Mouse (Mus musculus) ES-Bruce4 (cell line): ENCODE measurements around the gene Bcl7a. TPM values are rescaled to one million over a fixed set of nuclear protein-coding genes. Genes with fewer than 3 reads are reported as not detected.

ENCODE experiments used
- H3K27ac ChIP-seq: 2 replicates; pipeline ENCODE4 v1.5.1; 2012; ENCODE audit warnings: low read length, inconsistent platforms; ENCODE audit not compliant: insufficient read depth
- H3K27me3 ChIP-seq: 2 replicates; pipeline ENCODE4 v1.6.1; 2012; ENCODE audit warnings: mild to moderate bottlenecking, low read length, inconsistent platforms; ENCODE audit not compliant: control insufficient read depth, poor library complexity, insufficient read depth, severe bottlenecking
- H3K36me3 ChIP-seq: 2 replicates; pipeline ENCODE4 v1.6.1; 2012; ENCODE audit warnings: inconsistent platforms, mild to moderate bottlenecking, low read length, moderate library complexity; ENCODE audit not compliant: control insufficient read depth, poor library complexity, insufficient read depth, severe bottlenecking
- H3K4me1 ChIP-seq: one replicate; pipeline ENCODE4 v1.8.1; 2011; ENCODE audit warnings: low read length; ENCODE audit not compliant: control insufficient read depth, insufficient read depth
- H3K4me3 ChIP-seq: 2 replicates; pipeline ENCODE4 v1.5.1; 2011; ENCODE audit warnings: low read depth, mild to moderate bottlenecking, low read length
- H3K9ac ChIP-seq: 2 replicates; pipeline ENCODE4 v1.6.1; 2012; ENCODE audit warnings: low read depth, mild to moderate bottlenecking, inconsistent platforms; ENCODE audit not compliant: poor library complexity, severe bottlenecking
- H3K9me3 ChIP-seq: replicated peaks from 2 replicates; pipeline ENCODE4 v1.6.1; 2012; ENCODE audit warnings: mild to moderate bottlenecking, low read length, inconsistent platforms; ENCODE audit not compliant: control insufficient read depth, poor library complexity, insufficient read depth, severe bottlenecking
- CTCF ChIP-seq: IDR thresholded peaks from one replicate; pipeline ENCODE4 v1.8.1; 2011; ENCODE audit warnings: low read depth, low read length
- EP300 ChIP-seq: IDR thresholded peaks from 2 replicates; pipeline ENCODE4 v1.6.1; 2011; ENCODE audit warnings: low read depth, low read length; ENCODE audit not compliant: insufficient read depth
- POLR2A ChIP-seq: IDR thresholded peaks from one replicate; pipeline ENCODE4 v1.8.1; 2011; ENCODE audit warnings: low read length; ENCODE audit not compliant: insufficient read depth
- polyA plus RNA-seq: library from polyadenylated mRNA; stranded (reverse); fragments of >200 nt; gene quantifications from 2 replicates; pipeline ENCODE4 v1.2.4, GENCODE M21; 2011; ENCODE audit warnings: low read depth; ENCODE audit not compliant: missing spikeins, insufficient read depth, insufficient read length

Bcl7a gene
- polyA plus RNA-seq, 1 experiment, result 25.4 TPM

DNA sequence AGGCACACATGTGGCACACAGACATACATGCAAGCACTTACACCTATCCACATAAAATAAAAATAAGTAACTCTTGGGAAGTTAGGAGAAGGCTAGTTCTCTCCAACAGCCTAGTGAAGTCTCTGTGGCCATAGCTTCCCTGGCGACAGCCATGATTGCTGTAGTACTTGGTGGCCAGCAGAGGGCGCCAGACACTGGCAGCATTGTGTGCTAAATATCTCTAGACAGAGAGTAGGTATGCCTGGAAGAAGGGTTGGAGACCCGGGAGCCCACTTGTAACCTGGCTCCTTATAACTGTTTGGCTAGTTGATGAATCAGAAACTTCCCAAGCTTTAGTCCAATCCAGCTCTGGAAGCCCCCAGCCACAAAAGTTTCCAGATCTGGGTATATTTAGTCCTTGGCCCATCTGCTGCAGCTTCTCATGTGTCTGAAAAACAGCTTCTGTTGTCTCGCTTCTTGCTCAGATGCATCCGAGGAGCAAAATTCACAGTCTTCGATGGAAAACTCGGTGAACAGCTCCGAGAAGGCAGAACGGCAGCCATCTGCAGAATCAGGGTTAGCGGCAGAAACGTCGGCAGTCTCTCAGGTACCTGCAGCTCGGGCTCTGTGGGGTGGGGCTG lies 25.3 kb downstream of the Bcl7a start:
- no peak overlapping the region for H3K27ac ChIP-seq
- H3K9ac ChIP-seq, result no peak overlapping the region
- no peaks in the 10 kb centered on the region for H3K27me3 ChIP-seq
- peaks cover 16% of the 10 kb centered on the region for H3K4me1 ChIP-seq
- H3K36me3 ChIP-seq, result peaks cover 10% of the 10 kb centered on the region; the same call in 1 of the 2 replicates
- no peaks in the 10 kb centered on the region for H3K9me3 ChIP-seq
- H3K4me3 ChIP-seq, result no peak overlapping the region
- TF ChIP-seq POLR2A (no peak), CTCF (peak; percentile 97)

DNA sequence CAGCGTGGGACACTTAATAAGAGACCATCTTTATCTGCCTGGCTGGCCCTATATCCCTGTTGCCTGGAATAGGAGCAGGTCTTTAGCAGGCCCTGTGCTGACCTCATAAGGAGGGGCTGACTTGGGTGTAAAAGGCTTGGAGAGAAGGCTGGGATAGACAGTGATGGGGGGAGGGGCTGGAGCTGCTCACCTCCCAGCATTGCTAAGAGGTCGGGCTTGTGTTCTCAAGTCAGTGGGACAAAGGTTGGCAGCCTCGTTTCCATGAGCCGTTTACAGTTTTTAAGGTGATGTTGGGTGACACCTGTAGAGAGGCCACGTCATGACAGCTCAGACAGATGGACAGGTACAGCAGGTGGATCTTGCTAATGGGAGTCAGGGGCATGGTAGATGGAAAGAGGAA lies 26.4 kb downstream of the Bcl7a start:
- peaks cover 16% of the 10 kb centered on the region for H3K4me1 ChIP-seq
- no peak for TF ChIP-seq EP300
- no peak overlapping the region for H3K9ac ChIP-seq
- no peak overlapping the region for H3K4me3 ChIP-seq
- H3K27me3 ChIP-seq, result no peaks in the 10 kb centered on the region
- no peaks in the 10 kb centered on the region for H3K9me3 ChIP-seq
- H3K27ac ChIP-seq, result no peak overlapping the region
- peaks cover 10% of the 10 kb centered on the region; the same call in 1 of the 2 replicates for H3K36me3 ChIP-seq

DNA sequence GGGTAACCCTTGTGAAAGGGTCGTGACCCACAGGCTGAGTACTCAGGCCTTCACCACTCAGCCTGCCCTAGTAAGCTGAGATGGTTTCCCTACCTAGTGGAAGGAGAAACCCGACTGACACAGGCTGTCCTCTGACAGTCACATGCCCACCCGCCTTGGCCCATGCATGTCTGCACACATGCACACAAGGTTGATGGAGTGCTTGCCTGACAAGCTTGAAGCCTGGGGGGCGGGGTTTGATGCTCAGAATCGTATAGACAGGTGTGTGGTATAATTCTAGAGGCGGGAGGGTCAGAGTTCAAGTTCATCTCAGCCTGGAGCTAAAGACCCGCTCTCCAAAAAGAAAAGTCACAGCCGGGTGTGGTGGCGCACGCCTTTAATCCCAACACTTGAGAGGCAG lies 31.6 kb downstream of the Bcl7a start:
- H3K36me3 ChIP-seq, result peaks cover 6% of the 10 kb centered on the region; the same call in 1 of the 2 replicates
- H3K4me3 ChIP-seq, result no peak overlapping the region
- no peaks in the 10 kb centered on the region for H3K9me3 ChIP-seq
- H3K4me1 ChIP-seq, result peaks cover 19% of the 10 kb centered on the region
- peak overlapping the region; percentile 100 for H3K27ac ChIP-seq
- no peak overlapping the region for H3K9ac ChIP-seq
- no peaks in the 10 kb centered on the region for H3K27me3 ChIP-seq
- no peak for TF ChIP-seq CTCF
- no peak for TF ChIP-seq EP300
- TF ChIP-seq POLR2A, result no peak

DNA sequence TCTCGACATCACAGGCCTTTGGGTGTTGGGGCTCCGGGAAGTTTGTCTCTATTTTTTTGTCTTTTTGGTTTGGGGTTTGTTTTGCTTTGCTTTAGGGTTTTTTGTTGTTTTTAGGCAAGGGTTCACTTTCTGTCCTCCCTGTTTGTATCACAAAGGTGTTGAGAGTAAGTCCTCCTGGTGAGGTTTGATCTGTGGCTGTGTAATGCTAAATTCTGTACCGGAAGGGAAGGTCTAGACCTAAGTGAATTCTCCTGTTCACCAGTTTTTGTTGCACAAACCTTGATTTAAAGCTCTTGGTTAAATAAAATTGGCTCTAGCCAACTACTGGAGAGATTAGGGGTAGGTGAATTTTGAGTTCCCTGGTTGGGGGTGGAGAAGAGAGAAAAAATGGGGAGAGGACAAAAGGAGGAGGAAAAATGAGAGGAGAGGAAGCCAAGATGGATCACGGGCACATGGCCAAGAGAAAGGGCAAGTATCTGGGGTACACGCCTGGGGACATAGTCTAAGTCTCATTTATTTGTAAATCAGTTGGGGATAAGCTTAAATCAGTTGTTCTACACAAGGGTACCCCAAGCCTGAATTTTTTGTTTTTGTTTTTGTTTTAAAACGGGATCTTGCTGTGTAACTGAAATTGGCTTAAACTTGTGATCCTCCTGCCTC lies 32.3 kb downstream of the Bcl7a start:
- no peak for TF ChIP-seq EP300
- TF ChIP-seq CTCF, result no peak
- TF ChIP-seq POLR2A, result no peak
- peaks cover 15% of the 10 kb centered on the region for H3K4me1 ChIP-seq
- no peaks in the 10 kb centered on the region for H3K9me3 ChIP-seq
- peaks cover 6% of the 10 kb centered on the region; the same call in 1 of the 2 replicates for H3K36me3 ChIP-seq
- H3K27ac ChIP-seq, result peak overlapping the region; percentile 100
- no peaks in the 10 kb centered on the region for H3K27me3 ChIP-seq
- no peak overlapping the region for H3K4me3 ChIP-seq
- peak overlapping the region; percentile 30 for H3K9ac ChIP-seq

DNA sequence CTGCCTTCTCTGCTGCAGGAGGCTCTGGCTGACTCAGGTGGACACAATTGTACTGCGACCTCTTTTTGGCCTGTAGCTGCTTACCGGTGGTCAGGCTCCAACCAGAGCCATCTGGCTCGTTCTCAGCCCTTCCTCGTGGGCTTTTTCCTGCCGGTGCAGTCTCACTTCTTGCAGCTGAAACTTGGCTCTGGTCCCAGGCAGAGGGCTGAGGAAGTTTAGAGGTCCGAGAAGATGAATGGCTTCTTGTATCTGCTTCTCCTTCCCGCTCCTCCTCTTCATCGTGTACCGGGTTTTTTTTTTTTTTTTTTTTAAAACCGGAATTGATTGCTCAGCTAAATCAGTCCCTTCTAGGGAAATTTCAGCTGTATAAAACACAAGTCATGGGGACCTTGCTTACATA lies 32.9 kb downstream of the Bcl7a start:
- no peaks in the 10 kb centered on the region for H3K27me3 ChIP-seq
- H3K4me3 ChIP-seq, result peak overlapping the region; percentile 50
- peaks cover 13% of the 10 kb centered on the region for H3K4me1 ChIP-seq
- H3K9me3 ChIP-seq, result no peaks in the 10 kb centered on the region
- peak overlapping the region; percentile 30 for H3K9ac ChIP-seq
- peaks cover 3% of the 10 kb centered on the region; the same call in 1 of the 2 replicates for H3K36me3 ChIP-seq
- no peak for TF ChIP-seq EP300
- no peak for TF ChIP-seq CTCF
- no peak for TF ChIP-seq POLR2A
- peak overlapping the region; percentile 100 for H3K27ac ChIP-seq

DNA sequence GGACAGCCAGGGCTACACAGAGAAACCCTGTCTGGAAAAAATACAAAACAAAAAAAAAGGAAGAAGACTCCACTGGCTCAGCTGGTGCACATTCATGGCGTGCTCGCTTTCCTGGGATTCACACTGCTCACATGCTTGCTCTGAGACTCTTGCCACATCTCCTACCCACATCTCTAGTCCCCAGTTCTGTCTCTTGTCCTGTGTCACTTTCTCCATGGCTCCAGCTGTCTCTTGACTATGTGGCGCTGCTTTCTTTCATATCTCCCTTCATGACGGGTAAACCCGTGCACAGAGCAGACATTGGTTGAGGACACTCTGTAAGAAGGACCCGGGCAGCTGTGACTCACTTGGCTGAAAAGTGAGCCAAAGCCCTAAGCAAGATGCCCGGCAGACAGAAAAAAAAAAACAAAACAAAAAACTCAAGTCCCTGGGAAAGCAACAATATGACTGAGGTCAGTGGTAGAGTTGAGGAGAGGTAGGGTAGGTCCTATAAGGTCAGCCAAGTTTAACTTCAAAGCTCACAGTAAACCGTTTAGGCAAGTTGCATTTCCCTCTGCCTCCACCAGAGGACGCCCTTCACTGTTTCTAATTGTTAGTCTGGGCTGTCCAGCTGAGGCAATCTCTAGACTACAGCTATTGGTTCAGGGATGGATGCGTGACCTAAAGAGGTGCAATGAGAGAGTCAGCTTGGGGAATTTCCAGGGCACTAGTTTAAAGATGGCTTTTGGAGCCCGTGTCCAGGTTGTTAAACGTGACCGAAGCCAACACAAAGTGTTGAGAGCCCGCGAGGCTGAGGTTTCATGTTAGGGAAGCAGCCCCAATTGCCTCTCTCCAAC lies 33.7 kb downstream of the Bcl7a start:
- H3K4me1 ChIP-seq, result peaks cover 7% of the 10 kb centered on the region
- no peaks in the 10 kb centered on the region for H3K9me3 ChIP-seq
- no peak overlapping the region for H3K4me3 ChIP-seq
- no peak for TF ChIP-seq EP300
- peak; percentile 57 for TF ChIP-seq CTCF
- TF ChIP-seq POLR2A, result no peak
- H3K27ac ChIP-seq, result peak overlapping the region; percentile 100
- H3K9ac ChIP-seq, result peak overlapping the region; percentile 30
- no peaks in the 10 kb centered on the region for H3K36me3 ChIP-seq
- no peaks in the 10 kb centered on the region for H3K27me3 ChIP-seq
